Mouse (Mus musculus) cerebellum, adult 2 months (tissue): Measurements from ENCODE around the gene Rimkla. TPM values are rescaled to one million over a fixed set of nuclear protein-coding genes. Genes with fewer than 3 reads are reported as not detected.

ENCODE experiments used
- DNase-seq, 2 experiments: peaks; one replicate each; pipeline ENCODE4 v3.0.0; 2021
- H3K27ac ChIP-seq: fragments of 200-500 bp; 2 replicates; pipeline ENCODE4 v1.5.1; 2012; ENCODE audit warnings: low read length, control low read depth, inconsistent platforms; ENCODE audit not compliant: insufficient read depth
- H3K27me3 ChIP-seq: fragments of 200-500 bp; 2 replicates; pipeline ENCODE4 v1.6.1; 2012; ENCODE audit warnings: inconsistent platforms, mild to moderate bottlenecking, low read length, moderate library complexity; ENCODE audit not compliant: control insufficient read depth, insufficient read depth
- H3K4me1 ChIP-seq: fragments of 200-500 bp; 2 replicates; pipeline ENCODE4 v1.6.1; 2011; ENCODE audit warnings: low read length; ENCODE audit not compliant: control insufficient read depth, insufficient read depth
- H3K4me3 ChIP-seq: fragments of 200-500 bp; replicated peaks from 2 replicates; pipeline ENCODE3; 2011; ENCODE audit warnings: mild to moderate bottlenecking, low read depth, low read length, control low read depth; ENCODE audit not compliant: insufficient read depth
- CTCF ChIP-seq: fragments of 200-500 bp; IDR thresholded peaks from 2 replicates; pipeline ENCODE4 v1.5.1; 2011; ENCODE audit warnings: low read depth, mild to moderate bottlenecking, control low read depth, low read length, moderate library complexity, borderline replicate concordance; ENCODE audit not compliant: insufficient read depth
- POLR2A ChIP-seq: fragments of 200-500 bp; IDR thresholded peaks from 2 replicates; pipeline ENCODE4 v1.6.1; 2011; ENCODE audit warnings: low read length, control low read depth, borderline replicate concordance; ENCODE audit not compliant: insufficient read depth
- WGBS: fragments of 180-500 bp; shearing (Covaris S2); methylation state at CpG from one replicate; pipeline ENCODE4 v1.1.7; 2018; 5-methylcytosine and 5-hydroxymethylcytosine counted together
- polyA plus RNA-seq: library from polyadenylated mRNA; depleted of rRNA; stranded (reverse); fragments of >200 nt; gene quantifications from 2 replicates; pipeline ENCODE4 v1.2.3, GENCODE M21; 2012

Gene Rimkla
- polyA plus RNA-seq, 1 experiment: 39.2 TPM

- no peak for TF ChIP-seq POLR2A
- peak; percentile 24; the same call in 1 of the 2 replicates for TF ChIP-seq CTCF
- Histone ChIP-seq H3K4me3 (no peak overlapping the region), H3K4me1 (no peaks in the 10 kb centered on the region), H3K27ac (no peak overlapping the region), H3K27me3 (no peaks in the 10 kb centered on the region)
- DNase-seq: peak in 1 of 2 experiments; percentile 49
- WGBS: 73% methylated on average over 2 of the region's 2 CpGs
Observed at GRCm38 (mm10) chr4:119531813-119532212, 39.4 kb upstream of the Rimkla start.

- Histone ChIP-seq H3K27ac (no peak overlapping the region), H3K4me1 (no peaks in the 10 kb centered on the region)
- no peak for TF ChIP-seq CTCF
Observed at GRCm38 (mm10) chr4:119526329-119526845, 34.0 kb upstream of the Rimkla start.

GRCm38 (mm10) chr4:119524466-119524865 is 32.0 kb upstream of the Rimkla start:
- DNase-seq: no peak
- H3K4me1 ChIP-seq: no peaks in the 10 kb centered on the region
- no peaks in the 10 kb centered on the region for H3K27me3 ChIP-seq
- H3K27ac ChIP-seq: no peak overlapping the region
- H3K4me3 ChIP-seq: no peak overlapping the region
- TF ChIP-seq CTCF (no peak), POLR2A (no peak)
- WGBS: 90% methylated on average over 2 of the region's 2 CpGs

More at GRCm38 (mm10) chr4:119526329-119526845, 34.0 kb upstream of the Rimkla start:
- no peak for DNase-seq
- H3K27me3 ChIP-seq: no peaks in the 10 kb centered on the region
- H3K4me3 ChIP-seq: no peak overlapping the region

GRCm38 (mm10) chr4:119524010-119524409 is 31.6 kb upstream of the Rimkla start:
- 88% methylated on average over 1 of the region's 1 CpGs for WGBS
- H3K27ac ChIP-seq: no peak overlapping the region

GRCm38 (mm10) chr4:119523575-119523974 is 31.1 kb upstream of the Rimkla start:
- 62% methylated on average over 4 of the region's 4 CpGs for WGBS
- Histone ChIP-seq H3K4me3 (no peak overlapping the region), H3K27me3 (no peaks in the 10 kb centered on the region), H3K27ac (no peak overlapping the region), H3K4me1 (no peaks in the 10 kb centered on the region)
- TF ChIP-seq POLR2A: no peak
- TF ChIP-seq CTCF: no peak
- DNase-seq: no peak

More at GRCm38 (mm10) chr4:119524010-119524409, 31.6 kb upstream of the Rimkla start:
- no peak overlapping the region for H3K4me3 ChIP-seq
- H3K4me1 ChIP-seq: no peaks in the 10 kb centered on the region
- no peak for TF ChIP-seq CTCF
- no peak for TF ChIP-seq POLR2A
- H3K27me3 ChIP-seq: no peaks in the 10 kb centered on the region
- no peak for DNase-seq

- no peak for DNase-seq
- 32% methylated on average over 3 of the region's 3 CpGs for WGBS
- TF ChIP-seq CTCF: no peak
- TF ChIP-seq POLR2A: no peak
- Histone ChIP-seq H3K27ac (no peak overlapping the region), H3K4me1 (no peaks in the 10 kb centered on the region), H3K27me3 (no peaks in the 10 kb centered on the region), H3K4me3 (no peak overlapping the region)
Observed at GRCm38 (mm10) chr4:119512731-119513141, 20.3 kb upstream of the Rimkla start.

- no peak overlapping the region for H3K4me3 ChIP-seq
- 77% methylated on average over 2 of the region's 2 CpGs for WGBS
- TF ChIP-seq POLR2A: no peak
- TF ChIP-seq CTCF: no peak
- no peak for DNase-seq
- H3K4me1 ChIP-seq: no peaks in the 10 kb centered on the region
- no peaks in the 10 kb centered on the region for H3K27me3 ChIP-seq
- no peak overlapping the region for H3K27ac ChIP-seq
Observed at GRCm38 (mm10) chr4:119511591-119511990, 19.2 kb upstream of the Rimkla start.

- TF ChIP-seq CTCF: no peak
- no peak for TF ChIP-seq POLR2A
- H3K27ac ChIP-seq: no peak overlapping the region
- no peak overlapping the region for H3K4me3 ChIP-seq
- H3K27me3 ChIP-seq: no peaks in the 10 kb centered on the region
- 78% methylated on average over 5 of the region's 5 CpGs for WGBS
- H3K4me1 ChIP-seq: no peaks in the 10 kb centered on the region
- no peak for DNase-seq
Observed at GRCm38 (mm10) chr4:119498319-119498848, 6.0 kb upstream of the Rimkla start.
